Mouse (Mus musculus): ENCODE measurements around the gene Gm10720.
"Not testable (repeated sequence)": the region's sequence is repeated elsewhere in the genome, so short reads cannot be mapped to it uniquely, and the experiment has no call there.

- not testable (repeated sequence) for TF ChIP-seq CTCF (IDR thresholded peaks at IDR 0.05; ENCODE audit: borderline replicate concordance, insufficient read depth, low read length); POLR2A (IDR thresholded peaks at IDR 0.05; ENCODE audit: low read depth, low read length)
Measured at GRCm38 (mm10) chr9:3009331-3009730, 6.1 kb upstream of the Gm10720 start.

Measured in embryonic fibroblast, embryonic 13.5 days (primary cell).